Mouse (Mus musculus) lung, embryonic 14.5 days (tissue): ENCODE data around the gene Dpy19l3. TPM values are rescaled to one million over a fixed set of nuclear protein-coding genes. Genes with fewer than 3 reads are reported as not detected.

Experiments
- ATAC-seq: fragments of 200-750 bp; cut with Nextera tagmentation; 2 replicates; pipeline ENCODE4 v1.8.0; 2017; ENCODE audit warnings: mild to moderate bottlenecking, moderate TSS enrichment, moderate library complexity; ENCODE audit not compliant: insufficient read depth
- DNase-seq: peaks from one replicate; pipeline ENCODE4 v3.0.0-alpha.2; 2015
- H3K27ac ChIP-seq: fragments of 300-500 bp; sonication (generic); 2 replicates; pipeline ENCODE4 v1.5.1; 2014; ENCODE audit warnings: low read depth, mild to moderate bottlenecking, moderate library complexity
- H3K27me3 ChIP-seq: fragments of 300-500 bp; sonication (generic); 2 replicates; pipeline ENCODE4 v1.6.1; 2014; ENCODE audit warnings: low read length, control low read depth; ENCODE audit not compliant: insufficient read depth
- H3K36me3 ChIP-seq: fragments of 300-500 bp; sonication (generic); 2 replicates; pipeline ENCODE4 v1.6.1; 2014; ENCODE audit warnings: control low read depth; ENCODE audit not compliant: insufficient read depth
- H3K4me1 ChIP-seq: fragments of 300-500 bp; sonication (generic); 2 replicates; pipeline ENCODE4 v1.6.1; 2014; ENCODE audit warnings: antibody characterized with exemption, control low read depth; ENCODE audit not compliant: insufficient read depth
- H3K4me2 ChIP-seq: fragments of 300-500 bp; sonication (generic); 2 replicates; pipeline ENCODE4 v1.6.1; 2014; ENCODE audit warnings: mild to moderate bottlenecking
- H3K4me3 ChIP-seq: fragments of 300-500 bp; sonication (generic); 2 replicates; pipeline ENCODE4 v1.5.1; 2014; ENCODE audit warnings: low read depth, low read length
- H3K9ac ChIP-seq: fragments of 300-500 bp; sonication (generic); 2 replicates; pipeline ENCODE4 v1.6.1; 2014
- H3K9me3 ChIP-seq: fragments of 300-500 bp; sonication (generic); 2 replicates; pipeline ENCODE4 v1.6.1; 2016; ENCODE audit warnings: low read depth, low read length, control low read depth
- CTCF ChIP-seq: IDR thresholded peaks from 2 replicates; pipeline ENCODE4 v1.5.1; 2016; ENCODE audit warnings: antibody characterized with exemption, low read depth
- WGBS: fragments of 180-500 bp; shearing (Covaris S2); extraction: QIAGEN DNeasy Blood & Tissue Kit; methylation state at CpG from one replicate; pipeline ENCODE4 v1.1.7; 2014; 5-methylcytosine and 5-hydroxymethylcytosine counted together
- polyA plus RNA-seq: library from polyadenylated mRNA; unstranded; fragments of >200 nt; fragmentation: Nextera tagmentation; extraction: Ambion mirVana; gene quantifications from 2 replicates; pipeline ENCODE4 v1.2.1, GENCODE M21; 2014

Gene Dpy19l3
- polyA plus RNA-seq, 1 experiment from 2014 or later: 36.1 TPM

DNA sequence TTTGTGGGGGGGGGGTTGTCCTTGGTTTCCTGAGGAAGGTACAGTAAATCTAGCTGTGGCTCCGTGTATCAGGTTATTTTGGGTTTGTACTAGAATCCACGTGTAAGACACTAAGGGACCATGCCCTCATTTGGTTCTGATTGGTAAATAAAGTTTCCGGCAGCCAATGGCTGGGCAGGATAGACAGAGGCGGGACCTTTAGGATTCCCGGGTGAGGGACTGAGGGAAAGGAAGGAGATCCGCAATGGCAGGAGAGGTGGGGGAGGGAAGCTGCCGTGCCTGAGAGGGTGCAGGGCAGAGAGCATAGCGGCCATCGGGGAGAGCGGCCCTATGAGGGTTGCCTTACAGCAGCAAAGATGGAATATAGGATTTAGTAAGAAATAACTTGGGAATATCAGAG, 67.0 kb downstream of the Dpy19l3 start:
- DNase-seq: peak; percentile 58
- peaks cover 20% of the 10 kb centered on the region for H3K36me3 ChIP-seq
- no peak overlapping the region for H3K9ac ChIP-seq
- H3K9me3 ChIP-seq: no peaks in the 10 kb centered on the region
- 0 out of 2 replicates have a peak overlapping the region, but pooled peaks have one; percentile 6 for H3K4me3 ChIP-seq
- peak overlapping the region; percentile 45 for H3K4me2 ChIP-seq
- TF ChIP-seq CTCF: no peak
- ATAC-seq: peak; percentile 73
- no peaks in the 10 kb centered on the region for H3K27me3 ChIP-seq
- H3K4me1 ChIP-seq: no peaks in the 10 kb centered on the region
- H3K27ac ChIP-seq: no peak overlapping the region
- 27% methylated on average over 10 of the region's 10 CpGs for WGBS

DNA sequence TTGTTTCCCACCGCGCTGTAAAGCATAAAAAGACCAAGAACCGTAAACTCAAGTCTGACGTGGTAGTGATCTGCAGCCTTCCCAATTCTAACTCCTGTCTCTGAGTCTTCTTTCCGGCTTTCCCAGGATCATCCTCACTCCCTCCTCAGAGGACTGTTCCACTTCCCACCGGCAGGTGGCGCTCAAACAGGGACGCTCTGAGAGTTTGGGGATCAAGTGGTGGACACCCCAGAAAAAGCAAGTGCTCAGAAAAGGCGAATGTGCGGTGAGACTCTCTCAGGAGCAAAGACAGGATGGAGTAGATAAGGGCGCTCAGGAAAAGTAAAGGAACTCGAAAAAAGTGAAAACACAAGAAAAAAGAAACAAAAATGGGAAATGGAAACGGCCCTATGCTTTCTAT, 67.5 kb downstream of the Dpy19l3 start:
- TF ChIP-seq CTCF: peak; percentile 93
- Histone ChIP-seq H3K4me3 (0 out of 2 replicates have a peak overlapping the region, but pooled peaks have one; percentile 6), H3K27ac (no peak overlapping the region), H3K27me3 (no peaks in the 10 kb centered on the region), H3K9ac (no peak overlapping the region), H3K9me3 (no peaks in the 10 kb centered on the region), H3K4me2 (peak overlapping the region; percentile 45), H3K4me1 (no peaks in the 10 kb centered on the region), H3K36me3 (peaks cover 16% of the 10 kb centered on the region)
- DNase-seq (peak; percentile 76), ATAC-seq (peak; percentile 38; the same call in 1 of the 2 replicates)
- WGBS: 21% methylated on average over 13 of the region's 13 CpGs

DNA sequence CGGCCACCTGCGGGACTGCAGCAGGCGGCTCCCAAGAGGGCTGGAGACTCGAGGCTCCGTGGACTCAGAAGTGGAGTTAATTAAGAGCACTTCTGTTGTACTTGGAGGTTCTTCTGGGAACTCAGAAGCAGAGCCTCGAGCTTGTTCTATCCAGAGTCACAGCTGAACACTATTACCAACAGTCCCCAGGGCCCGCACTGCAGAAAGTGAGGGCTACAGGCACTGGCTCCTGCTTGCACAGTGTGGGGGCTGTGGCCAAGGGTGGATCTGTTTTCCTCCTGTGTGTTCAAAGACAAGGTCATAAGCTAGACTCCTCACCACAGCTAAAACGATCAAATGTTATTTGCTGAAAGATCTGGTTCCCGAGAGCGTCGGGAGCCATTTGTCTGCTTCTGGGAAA, 68.0 kb downstream of the Dpy19l3 start:
- DNase-seq: no peak
- no peaks in the 10 kb centered on the region for H3K4me1 ChIP-seq

DNA sequence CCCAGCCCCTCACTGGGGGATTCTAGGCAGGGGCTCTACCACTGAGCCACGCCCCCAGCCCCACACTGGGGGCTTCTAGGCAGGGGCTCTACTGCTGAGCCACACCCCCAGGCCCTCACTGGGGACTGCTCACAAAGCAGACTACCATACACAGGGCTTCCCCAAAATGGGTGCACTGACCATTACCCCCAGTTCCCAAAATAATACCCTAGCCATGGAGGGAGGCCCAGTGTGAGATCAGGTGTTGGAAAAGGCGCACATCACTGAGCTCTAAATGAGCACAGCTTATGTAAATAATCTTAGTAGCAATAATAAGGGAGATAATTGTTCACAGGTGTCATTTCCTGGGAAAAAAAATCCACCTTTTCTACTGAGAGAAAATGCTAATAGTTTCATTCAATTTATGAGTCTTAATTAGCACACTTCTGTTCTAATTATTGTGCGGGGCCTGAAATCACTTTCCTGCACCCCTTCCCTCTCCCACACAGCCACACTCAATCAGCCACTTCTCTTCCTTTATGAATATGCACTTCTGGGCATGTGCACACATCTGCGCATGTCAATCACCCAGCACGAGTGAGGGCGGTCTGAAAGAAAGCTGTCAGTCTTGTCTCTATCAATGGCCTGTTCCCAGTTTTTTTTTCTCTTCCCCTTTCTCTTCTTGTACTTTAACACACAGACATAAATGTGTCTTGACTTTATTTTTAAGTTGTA, 70.7 kb downstream of the Dpy19l3 start:
- Histone ChIP-seq H3K27ac (no peak overlapping the region), H3K36me3 (no peaks in the 10 kb centered on the region), H3K4me1 (no peaks in the 10 kb centered on the region), H3K9me3 (no peaks in the 10 kb centered on the region), H3K4me2 (no peak overlapping the region), H3K9ac (no peak overlapping the region), H3K27me3 (no peaks in the 10 kb centered on the region), H3K4me3 (no peak overlapping the region)
- WGBS: 86% methylated on average over 6 of the region's 6 CpGs
- TF ChIP-seq CTCF: no peak
- DNase-seq (no peak), ATAC-seq (no peak)

More for the DNA sequence above, 68.0 kb downstream of the Dpy19l3 start:
- Histone ChIP-seq H3K36me3 (peaks cover 16% of the 10 kb centered on the region), H3K27me3 (no peaks in the 10 kb centered on the region), H3K4me3 (no peak overlapping the region), H3K9ac (no peak overlapping the region), H3K9me3 (no peaks in the 10 kb centered on the region), H3K4me2 (no peak overlapping the region), H3K27ac (no peak overlapping the region)
- no peak for TF ChIP-seq CTCF
- ATAC-seq: no peak
- 60% methylated on average over 11 of the region's 11 CpGs for WGBS

DNA sequence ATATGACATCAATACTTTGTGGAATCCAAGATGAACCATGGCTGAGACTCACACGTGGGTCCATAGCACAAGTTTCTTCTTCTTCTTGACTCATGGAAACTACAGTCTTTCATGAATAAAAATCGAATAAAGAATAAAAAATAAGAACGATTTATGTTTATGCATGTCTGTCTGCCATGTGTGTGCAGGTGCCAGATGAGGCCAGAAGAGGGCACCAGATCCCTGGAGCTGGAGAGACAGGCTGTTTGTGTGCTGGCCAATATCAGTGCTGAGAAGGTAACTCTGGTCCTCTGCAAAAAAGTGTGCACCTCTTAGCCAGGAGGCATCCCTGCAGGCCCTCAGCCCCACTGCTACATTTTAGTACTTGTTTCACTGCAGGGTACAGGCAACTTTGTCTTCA, 72.7 kb downstream of the Dpy19l3 start:
- Histone ChIP-seq H3K27me3 (no peaks in the 10 kb centered on the region), H3K4me3 (no peak overlapping the region), H3K4me2 (no peak overlapping the region), H3K9me3 (0 out of 2 replicates have a peak, but pooled peaks cover 2% of the 10 kb centered on the region), H3K36me3 (no peaks in the 10 kb centered on the region), H3K27ac (no peak overlapping the region), H3K9ac (no peak overlapping the region), H3K4me1 (no peaks in the 10 kb centered on the region)
- 69% methylated on average over 3 of the region's 3 CpGs for WGBS
- ATAC-seq (no peak), DNase-seq (no peak)
- TF ChIP-seq CTCF: peak; percentile 39

DNA sequence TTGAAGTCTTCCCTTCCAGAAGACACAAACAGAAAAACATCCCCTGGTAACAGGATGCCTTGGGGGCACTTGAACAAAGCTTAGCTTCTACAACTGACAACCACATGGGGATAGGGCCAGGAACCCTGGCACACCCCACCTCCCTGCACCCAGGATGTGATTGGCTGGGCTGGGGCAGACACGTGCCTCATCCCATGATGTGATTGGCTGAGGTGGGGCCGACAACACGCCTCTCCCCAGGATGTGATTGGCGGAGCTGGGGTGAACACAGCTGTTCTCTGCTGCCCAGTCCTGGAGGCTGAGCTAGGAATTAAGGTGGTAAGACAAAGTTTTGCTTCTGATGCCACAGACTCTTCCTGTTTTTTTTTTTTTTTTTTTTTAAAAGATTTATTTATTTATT, 75.3 kb downstream of the Dpy19l3 start:
- Histone ChIP-seq H3K9me3 (0 out of 2 replicates have a peak, but pooled peaks cover 2% of the 10 kb centered on the region), H3K9ac (no peak overlapping the region), H3K27ac (no peak overlapping the region), H3K4me2 (no peak overlapping the region), H3K4me1 (no peaks in the 10 kb centered on the region), H3K36me3 (no peaks in the 10 kb centered on the region), H3K4me3 (no peak overlapping the region), H3K27me3 (no peaks in the 10 kb centered on the region)
- DNase-seq: no peak
- ATAC-seq: no peak
- 82% methylated on average over 4 of the region's 4 CpGs for WGBS
- no peak for TF ChIP-seq CTCF

DNA sequence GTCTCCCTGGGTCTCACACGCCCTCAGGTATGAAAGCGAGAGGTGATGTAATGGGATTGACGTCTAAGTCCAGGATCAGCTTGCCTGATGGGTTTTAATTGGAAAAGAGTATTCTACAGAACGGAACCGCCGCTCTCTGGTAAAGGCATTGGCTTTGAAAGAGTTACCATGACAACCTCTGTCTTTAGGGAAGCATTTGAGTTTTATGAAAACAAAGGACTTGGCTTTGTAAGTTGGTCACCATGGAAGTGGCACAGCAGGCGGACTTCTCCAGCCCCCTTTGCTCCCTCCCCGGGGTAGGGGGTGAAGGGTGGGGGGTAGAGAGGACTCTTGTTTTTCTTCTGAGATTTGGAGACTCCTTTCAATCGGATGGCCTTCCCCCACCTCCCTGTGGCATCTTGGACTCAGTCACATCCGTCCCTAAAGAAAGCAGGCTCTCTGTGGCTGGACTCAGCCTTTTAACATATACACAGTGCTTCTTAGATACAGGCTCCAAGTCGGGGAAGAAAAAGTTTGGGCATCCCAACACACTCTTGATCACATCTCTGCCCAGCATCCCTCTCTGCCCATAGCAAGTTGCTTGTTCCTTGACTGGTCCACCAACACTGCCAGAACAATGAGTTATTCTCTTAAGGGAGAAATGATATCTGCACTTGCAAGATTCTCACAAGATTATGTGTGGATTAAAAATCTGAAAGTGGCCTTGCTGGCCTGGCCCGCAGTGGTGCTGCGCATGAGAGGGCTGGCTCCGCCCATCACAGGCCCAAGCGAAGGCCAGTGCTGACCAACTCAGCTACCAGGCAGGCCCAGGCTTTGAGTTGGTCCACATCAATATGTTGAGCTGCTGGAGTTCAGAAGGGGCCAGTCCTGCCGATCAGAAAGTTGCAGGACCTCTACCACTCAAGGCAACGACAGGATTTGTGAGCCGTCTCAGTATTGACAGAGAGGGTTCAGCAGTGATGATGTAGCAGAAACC, 85.9 kb downstream of the Dpy19l3 start:
- 59% methylated on average over 18 of the region's 18 CpGs for WGBS
- H3K4me1 ChIP-seq: no peaks in the 10 kb centered on the region
- H3K36me3 ChIP-seq: no peaks in the 10 kb centered on the region
- TF ChIP-seq CTCF: no peak
- ATAC-seq: no peak
- no peak for DNase-seq
- no peak overlapping the region for H3K9ac ChIP-seq
- no peaks in the 10 kb centered on the region for H3K9me3 ChIP-seq
- no peak overlapping the region for H3K27ac ChIP-seq
- H3K4me2 ChIP-seq: no peak overlapping the region
- no peaks in the 10 kb centered on the region for H3K27me3 ChIP-seq
- H3K4me3 ChIP-seq: no peak overlapping the region
